Mouse (Mus musculus) stomach, postnatal 0 days (tissue): ENCODE measurements around the gene Ankrd37. TPM values are rescaled to one million over a fixed set of nuclear protein-coding genes. Genes with fewer than 3 reads are reported as not detected.
A peak's percentile ranks its signal among the peaks of the same experiment; 100 is the strongest.

Experiments used
- ATAC-seq: fragments of 200-750 bp; cut with Nextera tagmentation; 2 replicates; pipeline ENCODE4 v1.8.0; 2017; ENCODE audit not compliant: low FRiP score, low TSS enrichment
- DNase-seq: peaks from one replicate; pipeline ENCODE4 v3.0.0-alpha.2; 2016; ENCODE audit warnings: low spot score
- H3K27ac ChIP-seq: fragments of 300-500 bp; sonication (generic); replicated peaks from 2 replicates; pipeline ENCODE4 v1.5.1; 2014; ENCODE audit warnings: mild to moderate bottlenecking, control low read depth
- H3K27me3 ChIP-seq: fragments of 300-500 bp; sonication (generic); 2 replicates; pipeline ENCODE4 v1.6.1; 2014; ENCODE audit warnings: low read length; ENCODE audit not compliant: control insufficient read depth, insufficient read depth
- H3K36me3 ChIP-seq: fragments of 300-500 bp; sonication (generic); 2 replicates; pipeline ENCODE4 v1.6.1; 2014; ENCODE audit warnings: low read length, mixed read lengths; ENCODE audit not compliant: control insufficient read depth, insufficient read depth
- H3K4me1 ChIP-seq: fragments of 300-500 bp; sonication (generic); replicated peaks from 2 replicates; pipeline ENCODE4 v1.6.1; 2014; ENCODE audit warnings: antibody characterized with exemption; ENCODE audit not compliant: control insufficient read depth, insufficient read depth
- H3K4me2 ChIP-seq: fragments of 300-500 bp; sonication (generic); replicated peaks from 2 replicates; pipeline ENCODE4 v1.6.1; 2014; ENCODE audit warnings: low read depth, mild to moderate bottlenecking, control low read depth, moderate library complexity
- H3K4me3 ChIP-seq: fragments of 300-500 bp; sonication (generic); 2 replicates; pipeline ENCODE4 v1.5.1; 2014; ENCODE audit warnings: low read depth, low read length, control low read depth
- H3K9ac ChIP-seq: fragments of 300-500 bp; sonication (generic); 2 replicates; pipeline ENCODE4 v1.6.1; 2014; ENCODE audit warnings: mild to moderate bottlenecking, low read length, control low read depth, mixed read lengths
- H3K9me3 ChIP-seq: fragments of 300-500 bp; sonication (generic); 2 replicates; pipeline ENCODE4 v1.6.1; 2016; ENCODE audit warnings: low read length; ENCODE audit not compliant: control insufficient read depth
- CTCF ChIP-seq: IDR thresholded peaks from 2 replicates; pipeline ENCODE4 v1.5.1; 2016; ENCODE audit warnings: antibody characterized with exemption, low read depth, mild to moderate bottlenecking, moderate library complexity
- EP300 ChIP-seq: optimal IDR thresholded peaks from 2 replicates; pipeline ENCODE3; 2016; ENCODE audit warnings: antibody characterized with exemption
- WGBS: fragments of 180-500 bp; shearing (Covaris S2); extraction: QIAGEN DNeasy Blood & Tissue Kit; methylation state at CpG from one replicate; pipeline ENCODE4 v1.1.7; 2014; 5-methylcytosine and 5-hydroxymethylcytosine counted together
- polyA plus RNA-seq: library from polyadenylated mRNA; unstranded; fragments of >200 nt; fragmentation: Nextera tagmentation; extraction: Ambion mirVana; gene quantifications from 2 replicates; pipeline ENCODE4 v1.2.1, GENCODE M21; 2015

The Ankrd37 gene
- polyA plus RNA-seq, 1 experiment from 2014 or later: 17.7 TPM

- no peaks in the 10 kb centered on the region for H3K27me3 ChIP-seq
- H3K9ac ChIP-seq: no peak overlapping the region
- H3K9me3 ChIP-seq: no peaks in the 10 kb centered on the region
- 54% methylated on average over 3 of the region's 3 CpGs for WGBS
- no peak for TF ChIP-seq EP300
- TF ChIP-seq CTCF: no peak
- DNase-seq: no peak
- H3K4me3 ChIP-seq: no peak overlapping the region
- no peaks in the 10 kb centered on the region for H3K4me1 ChIP-seq
- 0 out of 2 replicates have a peak overlapping the region, but pooled peaks have one; percentile 24 for H3K27ac ChIP-seq
- peaks cover 16% of the 10 kb centered on the region for H3K36me3 ChIP-seq
- no peak for ATAC-seq
- no peak overlapping the region for H3K4me2 ChIP-seq
Measured at GRCm38 (mm10) chr8:45986665-45987064, 18.8 kb downstream of the Ankrd37 start.

DNA sequence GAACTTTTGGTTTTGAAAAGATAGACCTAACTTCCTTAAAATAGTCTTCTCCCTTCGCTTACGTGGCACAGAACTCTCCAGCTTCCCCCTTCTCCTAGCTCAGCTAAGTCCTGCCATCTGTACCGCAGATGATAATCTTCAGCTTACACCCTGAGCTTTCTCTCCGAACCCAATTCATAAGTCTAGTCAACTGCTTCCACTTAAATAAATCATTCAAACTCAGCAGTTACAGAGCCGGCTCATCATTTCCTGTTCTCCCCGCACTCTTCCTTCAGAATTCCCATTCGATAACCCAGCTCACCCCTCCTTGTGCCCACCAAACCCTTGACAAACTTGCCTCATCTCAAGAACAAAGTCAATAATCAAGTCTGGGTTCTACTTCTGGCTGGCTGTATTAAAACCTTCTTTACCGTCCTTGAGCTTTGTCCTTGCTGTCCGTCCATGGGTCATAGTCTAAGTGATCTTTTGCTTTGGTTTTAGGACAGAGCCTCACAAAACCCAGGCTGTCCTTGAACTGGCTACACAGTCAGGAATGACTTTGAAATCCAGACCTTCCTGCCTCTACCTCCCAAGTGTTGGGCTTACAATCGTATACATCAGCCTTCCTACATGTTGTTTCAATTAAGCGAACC lies 29.6 kb downstream of the Ankrd37 start:
- Histone ChIP-seq H3K9ac (peak overlapping the region; percentile 67), H3K4me1 (no peaks in the 10 kb centered on the region; the same call in 1 of the 2 replicates), H3K9me3 (peaks cover 1% of the 10 kb centered on the region; the same call in 1 of the 2 replicates), H3K27ac (no peak overlapping the region; the same call in 1 of the 2 replicates), H3K27me3 (no peaks in the 10 kb centered on the region), H3K36me3 (no peaks in the 10 kb centered on the region), H3K4me2 (peak overlapping the region; percentile 63), H3K4me3 (peak overlapping the region; percentile 57)
- ATAC-seq: peak; percentile 11; the same call in 1 of the 2 replicates
- WGBS: 55% methylated on average over 11 of the region's 11 CpGs
- DNase-seq: no peak
- TF ChIP-seq EP300 (no peak), CTCF (no peak)

DNA sequence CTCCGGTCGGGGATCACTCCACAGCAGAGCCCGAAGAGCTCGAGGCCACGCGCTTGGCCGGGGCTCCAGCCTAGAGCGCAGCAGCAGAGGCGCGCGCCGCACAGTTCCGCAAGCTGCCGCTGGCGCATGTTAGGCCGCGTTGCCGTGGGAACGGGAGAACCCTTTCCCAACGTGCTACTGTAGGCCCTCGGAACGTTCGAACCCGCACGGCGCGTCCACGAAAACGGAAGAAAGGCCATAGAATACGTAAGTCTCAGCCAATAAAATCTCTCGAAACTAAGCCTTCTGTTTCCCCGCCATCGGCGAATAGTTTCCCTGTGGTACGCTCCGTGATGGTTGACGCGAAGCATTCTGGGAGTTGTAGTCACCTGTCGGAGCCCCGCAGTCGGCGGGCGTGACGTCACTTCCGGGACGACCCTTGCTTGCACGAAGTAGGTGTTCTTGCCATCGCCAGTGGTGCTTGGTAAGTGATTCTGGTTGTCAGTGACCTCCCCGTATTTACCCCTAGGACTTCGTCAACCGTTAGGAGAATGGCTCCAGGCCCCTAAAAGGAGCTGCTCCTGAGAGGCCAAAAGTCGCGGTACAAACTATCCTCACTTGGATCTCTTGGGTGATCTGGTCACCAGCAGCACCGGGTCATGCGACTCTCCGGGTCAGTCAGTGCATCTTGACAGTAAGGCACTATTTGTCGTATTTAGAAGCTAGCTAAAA lies 30.2 kb downstream of the Ankrd37 start, which contains the start of the genes 1700029J07Rik and Ufsp2:
TSS of gene 1700029J07Rik (minus strand) at position 127 of the 711 bp plus-strand sequence.
TSS of gene Ufsp2 (plus strand) at position 403 of the 711 bp plus-strand sequence.
- Histone ChIP-seq H3K27ac (peak within 1 kb of the TSS; percentile 76), H3K4me1 (no peaks in the 10 kb centered on the region; the same call in 1 of the 2 replicates), H3K9ac (peak within 1 kb of the TSS; percentile 68), H3K9me3 (peaks cover 4% of the 10 kb centered on the region; the same call in 1 of the 2 replicates), H3K36me3 (no peaks in the 10 kb centered on the region), H3K27me3 (no peaks in the 10 kb centered on the region), H3K4me2 (peak within 1 kb of the TSS; percentile 63), H3K4me3 (peak within 1 kb of the TSS; percentile 57)
- peak; percentile 96 for DNase-seq
- peak; percentile 98 for ATAC-seq
- TF ChIP-seq CTCF (peak; percentile 56), EP300 (no peak)
- under 1% methylated on average over 57 of the region's 57 CpGs for WGBS

DNA sequence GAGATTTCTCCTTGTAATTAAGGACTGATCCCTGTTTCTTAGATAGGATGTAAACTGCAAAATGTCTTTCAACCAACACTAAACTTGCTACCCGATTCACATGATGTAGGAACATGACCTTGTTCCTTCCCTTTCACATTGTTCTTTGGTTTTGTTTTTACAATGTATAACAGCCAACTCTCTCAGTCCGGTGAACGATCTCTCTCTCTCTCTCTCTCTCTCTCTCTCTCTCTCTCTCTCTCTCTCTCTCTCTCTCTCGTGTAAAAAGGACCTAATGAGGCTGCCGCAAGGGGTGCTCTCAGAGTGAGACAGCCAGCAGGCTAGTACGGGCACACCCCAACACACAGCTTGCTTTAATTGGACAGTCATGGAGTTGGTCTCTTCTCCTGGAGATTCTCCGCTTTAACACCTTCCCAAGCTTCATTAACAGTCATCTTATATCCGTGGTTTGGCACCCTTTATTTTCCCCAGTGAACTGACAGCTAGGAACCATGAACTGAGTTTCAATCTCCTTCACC lies 31.5 kb downstream of the Ankrd37 start:
- DNase-seq: no peak
- H3K9ac ChIP-seq: no peak overlapping the region
- 65% methylated on average over 8 of the region's 8 CpGs for WGBS
- no peaks in the 10 kb centered on the region for H3K27me3 ChIP-seq
- H3K27ac ChIP-seq: no peak overlapping the region
- TF ChIP-seq EP300 (no peak), CTCF (no peak)
- no peaks in the 10 kb centered on the region for H3K36me3 ChIP-seq
- H3K4me3 ChIP-seq: no peak overlapping the region
- peaks cover 4% of the 10 kb centered on the region; the same call in 1 of the 2 replicates for H3K9me3 ChIP-seq
- H3K4me2 ChIP-seq: peak overlapping the region; percentile 63
- no peak for ATAC-seq
- H3K4me1 ChIP-seq: no peaks in the 10 kb centered on the region; the same call in 1 of the 2 replicates

- DNase-seq (no peak), ATAC-seq (no peak)
- no peak for TF ChIP-seq EP300
- peak; percentile 31; the same call in 1 of the 2 replicates for TF ChIP-seq CTCF
- peaks cover 4% of the 10 kb centered on the region; the same call in 1 of the 2 replicates for H3K9me3 ChIP-seq
- no peak overlapping the region for H3K27ac ChIP-seq
- no peak overlapping the region for H3K4me3 ChIP-seq
- H3K9ac ChIP-seq: no peak overlapping the region
- H3K4me2 ChIP-seq: no peak overlapping the region
- no peaks in the 10 kb centered on the region for H3K4me1 ChIP-seq
- H3K27me3 ChIP-seq: no peaks in the 10 kb centered on the region
- H3K36me3 ChIP-seq: no peaks in the 10 kb centered on the region
- WGBS: 94% methylated on average over 12 of the region's 12 CpGs
Measured at GRCm38 (mm10) chr8:45970894-45971293, 34.6 kb downstream of the Ankrd37 start.

DNA sequence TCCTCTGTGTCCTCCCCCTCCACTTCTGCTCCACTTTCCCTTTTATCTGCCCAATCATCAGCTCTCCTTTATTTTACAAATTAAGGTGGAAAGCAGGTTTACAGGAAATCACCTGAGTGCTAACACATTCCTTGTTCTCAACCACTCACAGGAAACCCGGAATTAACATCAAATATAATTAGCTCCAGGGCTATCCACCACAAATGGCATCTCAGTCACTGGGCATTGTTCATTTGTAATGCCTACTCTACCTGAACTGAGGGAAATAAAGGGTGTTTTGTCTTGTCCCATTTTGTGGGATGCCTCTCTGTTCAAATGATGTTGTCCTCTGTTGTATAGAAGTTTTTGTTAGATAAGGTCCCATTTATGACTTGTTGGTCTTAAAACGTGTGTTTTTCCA lies 54.9 kb downstream of the Ankrd37 start:
- no peak overlapping the region for H3K4me3 ChIP-seq
- H3K27ac ChIP-seq: no peak overlapping the region
- H3K9me3 ChIP-seq: no peaks in the 10 kb centered on the region
- ATAC-seq (no peak), DNase-seq (no peak)
- H3K4me2 ChIP-seq: no peak overlapping the region
- TF ChIP-seq CTCF (no peak), EP300 (no peak)
- WGBS: 66% methylated on average over 2 of the region's 2 CpGs
- no peaks in the 10 kb centered on the region for H3K4me1 ChIP-seq
- H3K36me3 ChIP-seq: no peaks in the 10 kb centered on the region
- H3K27me3 ChIP-seq: no peaks in the 10 kb centered on the region
- no peak overlapping the region for H3K9ac ChIP-seq

Other genes starting within 250 kb of the Ankrd37 start
- 253 and 256 TPM in 2 replicates for gene Pdlim3, start 120.2 kb downstream of the Ankrd37 start, polyA plus RNA-seq
- 0.11 TPM in 1 of 2 replicates, not detected in the other for gene Ccdc110, start 71.1 kb downstream of the Ankrd37 start, polyA plus RNA-seq
- 1.2 and 1.7 TPM in 2 replicates for gene 1700029J07Rik, start 30.5 kb downstream of the Ankrd37 start, polyA plus RNA-seq
- 68.8 and 73.8 TPM in 2 replicates for gene Ufsp2, start 30.2 kb downstream of the Ankrd37 start, polyA plus RNA-seq
- gene Lrp2bp, start 6.4 kb downstream of the Ankrd37 start, polyA plus RNA-seq: 0.15 and 0.24 TPM in 2 replicates
- 12.2 and 16.9 TPM in 2 replicates for gene Cfap97, start 146.1 kb upstream of the Ankrd37 start, polyA plus RNA-seq
- 3.1 and 4.3 TPM in 2 replicates for gene Snx25, start 146.5 kb upstream of the Ankrd37 start, polyA plus RNA-seq
- gene Slc25a4, start 205.6 kb upstream of the Ankrd37 start, polyA plus RNA-seq: 315 and 344 TPM in 2 replicates